Mouse (Mus musculus): ENCODE data around the gene Bbs1.
"Not testable (repeated sequence)": the region's sequence is repeated elsewhere in the genome, so short reads cannot be mapped to it uniquely, and the experiment has no call there.

Gene Bbs1

DNA sequence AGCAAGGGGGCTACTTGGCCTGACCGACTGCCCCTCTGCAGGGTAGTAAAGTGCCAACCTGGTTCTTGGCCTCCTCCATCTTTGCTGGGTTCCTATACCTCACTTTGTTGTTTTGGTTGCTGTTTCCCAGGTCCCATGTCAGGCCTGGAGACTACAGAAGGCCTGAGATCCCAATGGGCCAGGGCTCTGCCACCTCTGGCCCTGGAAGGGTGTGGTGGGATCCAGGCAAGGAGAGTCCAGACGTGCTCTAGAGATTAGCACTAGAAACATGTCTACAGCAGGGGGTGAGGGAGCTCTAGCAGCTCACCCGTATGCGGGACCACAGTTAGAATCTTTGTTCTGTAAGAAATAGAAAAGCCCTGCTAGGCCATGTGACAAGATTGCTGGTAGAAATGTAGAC, 22.5 kb downstream of the Bbs1 start:
- DNase-seq (ENCODE audit: low read depth, low spot score), result no peak

DNA sequence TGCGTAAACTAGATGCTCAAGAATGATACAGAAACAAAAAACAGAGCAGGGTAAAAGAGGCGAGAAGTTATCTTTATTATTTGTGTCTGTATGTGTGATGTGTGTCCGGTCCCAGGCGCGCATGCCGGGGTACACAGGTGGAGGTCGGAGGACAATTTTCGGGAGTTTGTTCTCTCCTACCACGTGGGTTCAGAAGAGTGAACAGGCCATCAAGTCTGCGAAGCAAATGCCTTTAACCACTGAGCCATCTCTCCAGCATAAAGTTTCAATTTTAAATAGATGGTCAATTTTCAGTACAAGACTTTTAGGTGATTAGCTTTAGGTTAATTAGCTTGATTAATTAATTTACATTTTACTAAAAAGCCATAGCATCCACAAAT, 27.1 kb downstream of the Bbs1 start:
- DNase-seq (ENCODE audit: low read depth, low spot score), result no peak

- peak; percentile 96 for DNase-seq (ENCODE audit: low read depth, low spot score)
These were observed 27.8 kb downstream of the Bbs1 start, which contains the start of gene Zdhhc24 for GRCm38 (mm10) chr19:4878405-4879323. Zdhhc24 (plus strand) TSS chr19:4878668.

DNA sequence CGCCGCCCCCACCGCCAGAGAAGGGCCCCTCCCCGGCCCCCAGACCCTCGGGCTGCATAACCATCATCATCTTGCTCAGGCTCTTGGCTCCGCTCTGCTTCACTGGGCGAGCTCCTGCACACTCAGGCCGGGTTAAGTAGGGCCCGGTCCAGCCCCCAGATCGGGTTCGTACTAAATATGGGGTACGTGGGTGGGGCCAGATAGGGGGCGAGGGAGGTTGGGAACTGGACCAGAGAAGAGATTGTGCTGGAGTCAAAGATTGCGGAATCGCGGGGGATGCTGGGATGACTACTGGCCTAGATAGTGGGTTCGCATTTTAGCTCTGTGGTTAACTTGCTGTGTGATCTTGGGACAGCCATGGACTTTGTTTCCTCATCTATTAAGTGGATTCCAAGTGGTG, 28.6 kb downstream of the Bbs1 start, which contains the start of gene Actn3:
Gene Actn3 (minus strand): TSS at position 125 of the 400 bp plus-strand sequence.
- DNase-seq (ENCODE audit: low read depth, low spot score), result no peak

GRCm38 (mm10) chr19:4876755-4877154, 29.7 kb downstream of the Bbs1 start:
- no peak for DNase-seq (ENCODE audit: low read depth, low spot score)

DNA sequence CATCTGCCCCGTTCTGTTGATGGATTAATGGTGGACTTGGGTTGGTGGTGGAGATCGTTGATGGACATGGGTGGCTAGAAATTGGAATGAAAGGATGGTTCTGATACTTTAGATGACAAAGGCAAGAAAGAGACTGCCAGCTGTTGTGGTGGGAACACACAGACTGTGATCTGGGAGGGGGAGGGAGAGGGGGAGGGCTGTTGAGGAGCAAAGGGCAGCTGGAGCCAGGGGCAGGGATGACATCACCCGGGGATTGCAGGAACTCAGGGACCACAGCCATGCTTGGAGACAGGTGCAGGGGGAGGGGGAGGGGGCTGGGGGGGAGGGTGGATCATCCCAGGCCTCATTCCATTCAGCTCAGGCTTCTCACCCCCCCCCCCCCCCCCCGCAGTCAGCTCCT, 30.2 kb downstream of the Bbs1 start:
- no peak for DNase-seq (ENCODE audit: low read depth, low spot score)

GRCm38 (mm10) chr19:4874613-4875012, 31.8 kb downstream of the Bbs1 start:
- DNase-seq (ENCODE audit: low read depth, low spot score), result not testable (repeated sequence)

DNA sequence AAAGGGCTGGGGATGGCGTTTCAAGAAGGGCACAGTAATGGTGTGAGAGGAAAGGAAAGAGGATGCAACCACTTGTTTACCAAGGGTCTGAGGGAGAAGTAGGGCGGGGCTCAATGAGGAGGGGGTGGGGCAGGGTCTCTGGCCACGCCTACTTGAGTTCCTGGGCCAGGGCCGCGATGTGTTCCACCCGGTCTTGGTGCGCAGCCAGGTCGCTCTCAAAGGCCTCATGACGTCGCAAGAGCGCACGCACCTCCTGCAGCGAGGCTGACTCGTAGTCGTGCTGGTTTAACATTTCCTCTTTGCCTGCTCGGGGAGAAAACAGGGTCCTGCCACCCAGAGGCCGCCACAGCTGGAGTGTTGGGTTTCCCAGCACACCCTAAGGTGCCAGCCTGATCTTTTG, 41.3 kb downstream of the Bbs1 start:
- no peak for DNase-seq (ENCODE audit: low read depth, low spot score)

GRCm38 (mm10) chr19:4863048-4863447, 43.4 kb downstream of the Bbs1 start:
- no peak for DNase-seq (ENCODE audit: low read depth, low spot score)

DNA sequence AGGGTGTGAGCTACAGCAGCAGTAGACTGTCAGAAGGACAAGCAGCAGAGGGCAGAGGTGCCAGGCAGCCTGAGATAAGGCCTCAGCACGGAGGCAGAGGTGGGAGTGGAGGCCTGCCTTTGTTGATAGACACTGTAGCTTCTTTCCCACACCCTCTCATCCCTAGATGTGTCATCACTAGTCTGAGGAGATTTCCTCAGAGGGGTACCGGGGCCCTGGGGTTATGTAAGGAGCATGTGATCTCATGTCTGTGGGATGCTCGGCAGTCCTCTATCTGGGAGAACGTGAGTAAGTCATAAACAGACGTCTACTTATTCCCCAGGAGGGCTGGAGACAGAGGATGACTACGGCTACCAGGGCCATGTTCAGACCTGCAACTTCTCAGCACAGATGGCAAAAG, 47.3 kb downstream of the Bbs1 start:
- DNase-seq (ENCODE audit: low read depth, low spot score), result no peak

DNA sequence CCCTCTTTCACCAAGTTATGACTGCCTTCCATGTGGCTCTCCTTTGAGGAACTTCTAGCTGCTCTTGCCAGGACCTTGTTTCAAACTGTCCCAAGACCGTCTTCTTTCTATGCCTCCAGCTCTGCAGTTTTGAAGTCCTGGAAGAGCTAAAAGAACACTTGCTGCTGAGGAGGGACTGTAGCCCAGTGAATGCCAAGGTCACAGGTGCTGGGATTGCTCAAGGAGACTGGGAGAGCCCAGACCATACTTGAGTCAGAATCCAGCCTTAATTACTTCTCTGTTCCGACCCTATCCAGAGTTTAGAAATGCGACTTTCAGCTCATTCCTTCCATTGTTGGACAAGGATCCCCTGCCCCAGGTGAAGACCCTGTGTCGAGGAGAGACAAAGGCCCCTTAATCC, 50.5 kb downstream of the Bbs1 start:
- DNase-seq (ENCODE audit: low read depth, low spot score), result no peak

DNA sequence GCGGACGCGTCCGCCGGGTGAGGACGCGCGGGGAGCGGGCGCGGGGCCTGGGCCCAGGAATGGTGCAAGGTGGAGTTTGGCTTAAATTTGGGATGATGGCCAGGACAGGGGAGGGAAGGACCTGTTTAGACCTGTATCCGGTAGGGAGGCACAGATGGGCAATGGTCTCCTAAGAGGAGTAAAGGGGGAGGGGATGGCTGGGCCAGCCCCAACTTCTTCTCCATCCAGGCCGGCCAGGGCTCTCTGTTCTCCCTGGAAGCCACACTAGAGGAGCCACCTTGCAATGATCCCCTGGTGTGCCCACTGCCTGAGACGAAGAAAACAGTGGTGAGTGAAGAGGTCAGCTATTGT, 51.0 kb downstream of the Bbs1 start:
- no peak for DNase-seq (ENCODE audit: low read depth, low spot score)

GRCm38 (mm10) chr19:4854552-4855469, 51.6 kb downstream of the Bbs1 start, which contains the start of gene Ctsf:
Ctsf (plus strand) TSS chr19:4855130.
- DNase-seq (ENCODE audit: low read depth, low spot score), result peak; percentile 72

DNA sequence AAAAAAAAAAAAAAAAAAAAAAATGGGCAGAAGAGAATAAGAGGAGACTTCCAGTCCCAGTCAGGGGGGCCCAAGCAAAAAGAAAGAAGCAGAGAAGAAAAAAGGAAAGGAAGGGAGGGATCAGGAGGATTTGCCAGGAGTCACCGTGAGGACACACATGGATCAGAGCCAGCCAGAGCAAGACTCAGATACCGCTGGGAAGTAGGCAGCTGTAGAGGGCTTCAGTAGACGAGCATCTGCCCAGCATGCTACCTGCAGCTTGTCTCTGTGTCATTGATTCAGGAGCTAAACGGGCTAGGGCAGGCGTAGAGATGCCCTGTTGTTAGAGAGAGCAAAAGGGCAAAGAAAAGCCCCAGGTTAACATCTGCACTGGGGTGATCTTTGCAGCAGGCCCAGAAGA, 56.1 kb downstream of the Bbs1 start:
- no peak for DNase-seq (ENCODE audit: low read depth, low spot score)

DNA sequence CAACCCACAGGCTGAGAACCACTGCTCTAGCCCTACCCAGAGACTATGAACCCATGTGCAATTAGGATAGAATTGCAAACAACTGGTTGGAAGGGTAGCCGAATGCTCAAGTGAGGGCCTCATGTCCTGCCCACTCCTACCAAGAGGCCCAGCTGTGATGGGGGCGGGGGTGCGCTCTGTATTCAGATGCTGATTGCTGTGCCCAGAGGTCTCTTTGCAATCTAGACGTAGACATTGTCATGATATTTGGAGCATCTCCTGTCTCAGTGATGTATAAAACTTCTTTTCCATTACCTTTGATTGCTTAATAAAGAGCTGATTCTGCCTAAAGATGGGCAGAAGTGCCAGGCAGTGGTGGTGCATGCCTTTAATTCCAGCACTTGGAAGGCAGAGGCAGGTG, 56.6 kb downstream of the Bbs1 start:
- DNase-seq (ENCODE audit: low read depth, low spot score), result no peak

DNA sequence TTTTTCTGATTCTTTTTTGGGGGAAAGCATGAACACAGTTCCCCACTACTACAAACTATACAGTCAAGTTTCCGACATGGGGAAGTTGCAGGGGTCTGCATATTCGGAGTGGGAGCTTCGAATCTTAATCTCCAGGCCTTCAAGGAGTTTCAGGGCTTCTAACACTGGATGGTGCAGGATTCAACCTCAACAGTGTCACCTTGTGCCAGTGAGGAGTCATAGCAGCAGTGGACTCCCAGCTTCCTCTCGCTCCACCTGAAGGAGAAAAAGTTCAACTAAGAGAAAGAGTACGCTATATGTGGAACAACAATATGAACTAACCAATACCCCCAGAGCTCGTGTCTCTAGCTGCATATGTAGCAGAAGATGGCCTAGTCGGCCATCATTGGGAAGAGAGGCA, 58.9 kb downstream of the Bbs1 start:
- DNase-seq (ENCODE audit: low read depth, low spot score), result no peak

DNA sequence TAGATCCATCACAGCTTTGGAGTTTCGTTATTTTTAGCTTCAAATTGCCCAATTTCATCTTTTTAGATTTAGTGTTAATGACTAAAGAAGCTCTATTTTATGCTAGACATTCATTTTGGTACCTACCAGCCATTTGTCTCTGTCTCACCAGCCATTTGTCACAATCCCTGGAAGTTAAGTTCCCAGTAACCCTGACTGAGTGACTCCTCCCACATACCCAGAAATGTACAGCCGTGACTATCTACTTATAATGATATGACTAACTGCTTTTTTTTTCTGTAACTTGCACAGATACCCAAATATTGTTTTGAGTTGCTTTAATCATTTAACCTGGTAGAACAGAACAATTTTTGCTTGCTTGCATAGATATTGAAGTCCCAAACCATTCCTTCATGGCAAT, 60.6 kb downstream of the Bbs1 start:
- DNase-seq (ENCODE audit: low read depth, low spot score), result no peak

DNA sequence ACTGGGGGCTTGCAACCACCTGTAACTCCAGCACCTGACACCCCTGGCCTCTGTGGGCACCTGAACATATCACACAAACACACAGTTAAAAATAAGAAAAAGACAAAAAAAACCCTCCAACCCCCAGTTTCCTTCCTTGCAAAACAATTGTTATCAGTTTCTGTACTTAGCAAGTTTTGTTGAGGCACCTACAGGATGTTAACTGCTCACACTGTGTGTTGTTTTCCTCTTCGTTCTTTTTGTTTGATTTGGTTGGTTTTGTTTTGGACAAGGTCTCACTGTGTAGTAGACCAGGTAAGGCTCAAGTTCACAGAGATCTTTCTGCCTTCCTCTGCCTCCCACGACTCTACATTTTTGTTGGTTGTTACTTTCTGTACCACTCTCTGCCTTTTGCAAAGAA, 63.8 kb downstream of the Bbs1 start:
- DNase-seq (ENCODE audit: low read depth, low spot score), result no peak

- DNase-seq (ENCODE audit: low read depth, low spot score), result no peak
These were observed 65.6 kb downstream of the Bbs1 start for GRCm38 (mm10) chr19:4840848-4841247.

DNA sequence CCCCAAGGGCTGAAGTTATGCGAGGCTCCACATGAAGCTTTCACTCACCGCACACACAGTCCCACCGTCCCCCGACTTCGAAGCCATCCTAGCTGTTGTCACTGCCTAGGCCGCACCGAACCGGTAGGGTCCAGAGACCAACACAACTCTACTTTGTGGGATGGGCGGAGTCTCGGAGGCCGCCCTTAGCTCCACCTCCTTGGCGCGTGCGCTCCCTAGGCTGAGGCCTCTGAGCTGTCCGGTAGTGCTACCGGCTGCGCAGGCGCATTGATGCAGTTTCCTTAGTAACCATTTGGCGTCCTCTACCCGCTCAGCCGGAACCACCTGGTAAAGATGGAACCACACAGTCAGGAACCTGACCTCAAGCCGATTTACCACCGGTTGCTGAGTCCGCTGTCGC, 67.3 kb downstream of the Bbs1 start, which contains the start of the genes Ccs and Ccdc87:
Gene Ccs (minus strand): TSS at position 184 of the 400 bp plus-strand sequence.
Gene Ccdc87 (plus strand): TSS at position 218 of the 400 bp plus-strand sequence.
- DNase-seq (ENCODE audit: low read depth, low spot score), result peak; percentile 94

DNA sequence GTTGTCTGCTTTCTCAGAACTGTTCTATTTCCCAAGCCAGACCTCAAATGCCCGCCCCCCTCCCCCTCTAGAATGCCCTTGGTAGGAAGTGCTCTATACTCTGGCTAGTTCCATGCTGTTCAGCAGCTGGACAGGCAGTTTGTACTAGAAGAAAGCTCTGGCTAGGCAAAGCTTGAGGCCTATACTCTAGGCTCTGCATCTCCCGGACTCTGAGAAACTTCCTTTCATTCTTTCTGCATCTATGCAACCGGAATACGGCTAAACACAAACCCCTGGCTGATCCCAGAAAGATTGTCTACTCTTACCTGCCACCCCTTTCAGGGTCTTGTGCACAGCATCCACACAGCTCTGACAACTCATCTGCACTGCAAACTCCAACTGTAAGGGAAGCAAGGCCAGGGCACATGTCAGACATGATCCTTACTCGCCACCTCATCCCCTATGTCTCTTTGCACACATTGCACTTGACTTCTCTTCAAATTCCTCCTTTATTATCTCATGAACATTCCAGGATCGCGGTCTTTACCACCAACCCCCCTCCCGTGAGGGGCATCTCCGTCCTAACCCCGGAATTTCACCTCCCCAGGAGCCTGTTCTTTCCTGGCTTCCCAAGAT, 67.8 kb downstream of the Bbs1 start:
- DNase-seq (ENCODE audit: low read depth, low spot score), result no peak

DNA sequence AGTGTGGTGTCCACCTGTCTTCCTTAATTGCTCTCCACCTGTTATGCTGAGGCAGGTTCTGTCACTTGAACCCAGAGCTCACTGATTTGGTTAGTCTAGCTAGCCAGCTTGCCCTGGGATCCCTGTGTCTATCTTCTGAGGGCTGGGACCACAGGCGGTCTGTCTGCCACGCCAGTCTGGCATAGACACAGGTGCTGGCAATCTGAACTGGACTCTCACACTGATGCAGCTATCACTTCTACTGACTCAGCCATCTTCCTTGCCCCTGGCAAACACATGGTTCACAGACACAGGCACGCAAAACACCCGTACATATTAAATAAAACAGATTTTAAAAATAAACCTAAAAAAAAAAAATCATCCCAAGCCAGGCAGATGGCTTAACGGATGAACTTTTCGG, 69.4 kb downstream of the Bbs1 start:
- DNase-seq (ENCODE audit: low read depth, low spot score), result no peak
